Mouse (Mus musculus) heart, postnatal 4 days (tissue): ENCODE measurements around the gene Accs. TPM values are rescaled to one million over a fixed set of nuclear protein-coding genes. Genes with fewer than 3 reads are reported as not detected.

Source experiments
- DNase-seq: peaks from one replicate; pipeline ENCODE4 v3.0.0; 2021
- total RNA-seq, 2 experiments: library from RNA; stranded (reverse); gene quantifications; 2 replicates each; pipeline ENCODE4 v1.2.3; 2021

The Accs gene
- total RNA-seq: 10 to 100 TPM; 10.2 to 10.6 TPM

GRCm38 (mm10) chr2:93849505-93850089 lies at the start of gene Accs:
Accs (minus strand) TSS chr2:93849943.
- DNase-seq: peak; percentile 79

- peak; percentile 67 for DNase-seq
These were observed 42.0 kb upstream of the Accs start for GRCm38 (mm10) chr2:93891611-93892280.

- DNase-seq: no peak
These were observed 40.4 kb upstream of the Accs start for GRCm38 (mm10) chr2:93890143-93890542.

DNA sequence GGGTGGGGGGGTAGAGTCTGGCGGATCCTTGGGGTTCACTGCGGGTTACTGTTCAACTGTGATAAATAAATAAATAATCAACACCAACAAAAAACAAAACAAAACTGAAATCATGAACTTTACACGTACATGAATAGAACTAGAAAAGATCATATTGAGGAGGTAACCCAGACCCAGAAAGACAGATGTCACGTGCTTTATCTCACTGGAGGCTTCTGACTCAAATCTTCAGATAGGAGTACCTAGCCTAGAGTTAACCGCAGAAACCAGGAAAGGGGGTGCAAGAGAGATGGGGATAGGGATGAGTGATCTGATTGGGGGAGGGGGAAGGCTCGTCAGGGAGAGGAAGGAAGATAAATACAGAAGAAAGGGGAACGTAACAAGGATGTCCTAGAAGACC lies 39.3 kb upstream of the Accs start:
- DNase-seq: no peak

GRCm38 (mm10) chr2:93888366-93888765 lies 38.6 kb upstream of the Accs start:
- no peak for DNase-seq

GRCm38 (mm10) chr2:93887273-93887672 lies 37.5 kb upstream of the Accs start:
- no peak for DNase-seq

DNA sequence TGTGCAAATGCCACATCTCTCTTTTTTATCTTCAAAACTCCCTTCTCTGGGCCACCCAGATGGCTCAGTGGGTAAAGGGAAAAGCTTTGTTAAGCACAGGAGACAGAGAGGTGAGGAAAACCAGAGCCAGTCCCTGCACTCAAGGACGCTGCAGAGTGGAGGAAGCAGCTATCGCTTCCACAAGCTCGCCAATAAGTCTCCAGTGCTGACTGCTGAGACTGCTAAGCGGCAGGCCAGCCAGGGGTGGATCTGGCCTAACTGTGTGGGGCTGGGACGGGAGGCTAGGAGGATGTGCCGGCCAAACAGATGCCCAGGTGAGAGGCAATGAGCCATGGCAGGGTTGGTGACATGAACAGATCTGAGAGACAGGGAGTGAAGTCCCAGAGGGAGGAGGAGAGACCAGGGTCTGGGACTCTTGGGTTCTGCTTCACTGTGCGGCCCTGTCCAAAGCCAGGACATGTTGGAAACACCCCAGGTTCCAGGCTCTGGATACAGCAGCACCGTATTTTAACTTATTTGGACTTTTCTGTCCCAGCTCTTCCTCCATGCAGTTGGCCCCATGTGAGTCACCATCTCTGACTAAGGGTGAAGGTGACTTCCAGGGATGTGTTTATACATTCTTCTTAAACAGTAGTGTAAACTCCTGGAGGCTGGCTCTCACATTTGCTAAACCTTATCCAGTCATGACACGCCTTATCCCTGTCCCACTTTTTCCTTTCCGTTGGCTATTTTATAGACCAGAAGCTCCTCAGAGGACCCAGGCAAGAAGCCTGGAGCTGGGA lies 36.5 kb upstream of the Accs start:
- DNase-seq: no peak

DNA sequence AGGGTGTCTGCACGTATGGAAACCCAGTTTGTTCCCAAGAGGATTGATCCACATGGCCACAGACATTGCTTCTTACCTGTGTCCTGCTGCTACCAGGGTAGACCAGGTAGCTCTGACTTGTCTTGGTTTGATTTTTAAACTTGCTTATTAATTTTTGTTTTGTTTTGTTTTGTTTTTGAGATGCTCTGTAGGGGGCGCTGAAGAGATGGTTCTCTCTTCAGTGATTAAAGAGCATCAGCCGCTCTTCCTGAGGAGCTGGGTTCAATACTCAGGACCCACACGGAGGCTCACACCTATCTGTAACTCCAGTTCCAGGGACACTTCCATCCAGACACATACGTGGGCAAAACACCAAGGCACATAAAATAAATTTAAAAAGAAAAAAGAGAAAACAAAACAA lies 33.3 kb upstream of the Accs start:
- no peak for DNase-seq

GRCm38 (mm10) chr2:93881640-93882367 lies 32.1 kb upstream of the Accs start:
- DNase-seq: no peak

DNA sequence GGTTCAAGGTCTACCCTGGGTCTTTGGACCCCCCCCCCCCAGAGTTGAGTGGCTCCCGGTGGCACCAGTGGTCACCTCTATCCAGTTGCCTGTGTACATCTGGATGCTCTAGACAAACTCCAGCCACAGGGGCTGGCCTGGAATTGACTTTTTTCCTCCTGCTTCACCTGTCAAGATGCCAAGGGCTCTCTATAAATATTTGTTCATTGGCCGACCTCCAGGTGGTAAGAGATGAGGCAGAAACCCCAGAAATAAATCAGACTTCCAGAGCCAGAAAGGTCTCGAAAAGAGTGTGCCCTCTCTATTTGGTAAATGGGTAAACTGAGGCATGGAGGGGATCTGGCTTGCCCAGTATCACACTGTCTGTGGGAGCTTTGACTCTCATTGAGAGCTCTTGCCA lies 31.2 kb upstream of the Accs start:
- DNase-seq: peak; percentile 33

- DNase-seq: no peak
These were observed 30.7 kb upstream of the Accs start for GRCm38 (mm10) chr2:93880450-93880849.

DNA sequence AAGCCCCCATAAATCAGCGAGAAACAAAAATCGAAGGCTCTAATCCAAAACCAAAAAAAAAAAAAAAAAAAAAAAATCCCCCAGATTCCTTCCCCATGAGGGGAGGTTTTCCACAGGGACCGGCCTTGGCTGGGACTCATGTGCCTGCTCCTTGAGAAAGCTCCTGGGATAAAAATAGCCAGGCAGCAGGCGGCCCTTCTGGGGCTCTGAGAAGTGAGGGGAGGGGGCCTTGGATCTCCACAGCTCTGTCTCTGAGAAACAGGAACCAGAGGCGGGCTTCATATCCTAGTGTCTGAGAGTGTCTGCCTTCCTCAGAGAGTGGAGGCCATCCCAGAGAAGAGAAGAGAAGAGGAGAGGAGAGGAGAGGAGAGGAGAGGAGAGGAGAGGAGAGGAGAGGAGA lies 27.3 kb upstream of the Accs start:
- DNase-seq: peak; percentile 36

GRCm38 (mm10) chr2:93874606-93875005 lies 24.9 kb upstream of the Accs start:
- no peak for DNase-seq

DNA sequence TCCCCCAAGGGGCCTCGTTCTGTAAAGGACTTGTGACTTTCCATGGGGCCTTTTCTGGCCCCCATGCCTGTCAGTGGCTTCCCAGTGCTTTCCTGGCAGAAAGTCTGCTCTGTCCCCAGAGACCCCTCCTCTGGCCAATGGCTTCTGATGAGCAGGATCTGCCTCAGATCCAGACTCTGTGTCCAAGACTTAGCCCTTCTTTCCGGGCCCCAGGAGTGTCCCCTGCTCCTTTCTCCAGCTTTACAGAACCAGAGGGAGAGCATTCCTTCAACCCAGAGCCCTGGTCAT lies 24.4 kb upstream of the Accs start:
- peak; percentile 51 for DNase-seq

GRCm38 (mm10) chr2:93873449-93874226 lies 23.9 kb upstream of the Accs start:
- DNase-seq: no peak

- no peak for DNase-seq
These were observed 22.5 kb upstream of the Accs start for GRCm38 (mm10) chr2:93872257-93872656.

DNA sequence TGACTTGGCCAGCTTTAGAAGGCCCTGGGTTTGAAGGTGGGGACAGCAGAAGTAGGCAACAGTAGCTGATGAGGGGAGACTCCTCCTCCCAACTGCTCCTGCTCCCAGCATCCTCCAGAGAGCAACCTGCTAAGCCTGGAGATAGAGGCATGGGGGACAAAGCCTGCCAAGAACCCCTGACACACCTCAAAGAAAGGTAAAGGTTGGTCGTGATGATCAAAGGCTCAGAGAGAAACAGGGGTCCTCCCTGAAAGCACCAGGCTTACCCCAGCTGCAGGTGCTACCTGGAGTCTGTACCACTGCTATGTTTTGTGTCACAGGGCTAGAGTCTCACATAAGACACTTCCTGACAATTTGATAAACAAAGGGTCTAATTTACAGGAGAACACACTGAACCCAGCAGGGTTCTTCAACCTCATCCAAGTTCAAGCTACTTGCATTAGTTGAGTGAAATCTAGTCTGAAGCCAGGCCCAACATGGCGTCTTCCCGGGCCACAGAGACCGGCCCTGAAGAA lies 21.7 kb upstream of the Accs start:
- no peak for DNase-seq

GRCm38 (mm10) chr2:93870842-93871241 lies 21.1 kb upstream of the Accs start:
- DNase-seq: peak; percentile 84

DNA sequence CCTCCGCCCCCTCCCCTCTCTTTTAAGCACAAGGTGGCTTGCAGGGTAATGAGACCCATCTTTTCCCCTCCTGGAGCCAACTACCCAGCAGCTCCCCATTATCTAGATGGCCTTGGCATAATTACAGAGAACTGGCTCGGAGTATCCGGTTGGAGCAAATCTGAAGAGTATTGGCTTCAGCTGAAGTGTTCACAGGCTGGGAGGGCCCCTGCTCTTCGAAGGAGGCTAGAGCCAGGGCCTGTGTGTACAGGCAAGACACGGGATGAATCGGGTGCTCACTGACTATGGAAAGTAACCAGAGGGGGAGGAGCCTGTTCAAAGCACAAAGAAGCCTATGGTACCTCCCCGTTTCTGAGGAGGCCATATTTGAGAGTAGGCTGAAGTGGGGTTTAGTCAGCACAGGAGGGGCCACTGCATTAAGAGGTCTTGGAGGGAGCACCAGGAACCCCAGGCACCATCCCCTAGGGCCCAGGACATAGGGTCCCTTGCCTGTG lies 19.4 kb upstream of the Accs start, which contains the start of gene Accsl:
TSS of gene Accsl (minus strand) at position 51 of the 494 bp plus-strand sequence.
- no peak for DNase-seq

DNA sequence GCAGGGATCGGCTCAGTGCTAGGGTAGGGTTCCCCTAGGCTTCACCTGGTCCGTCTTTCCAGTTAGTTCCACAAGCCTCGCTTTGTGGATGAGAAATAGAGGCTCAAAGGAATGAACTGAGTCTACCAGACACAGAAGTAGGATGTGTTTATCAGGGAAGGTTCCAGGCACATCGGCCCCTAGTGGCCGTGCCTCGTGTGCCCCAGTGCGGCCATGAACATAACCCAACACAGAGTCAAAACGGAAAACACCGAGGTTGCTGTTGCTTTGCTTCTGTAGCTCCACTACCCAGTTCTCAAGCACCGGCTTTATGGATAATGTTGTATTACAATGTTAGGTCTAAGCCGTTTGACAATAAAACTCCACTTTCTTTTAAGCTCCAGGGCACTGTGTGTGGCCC lies 18.8 kb upstream of the Accs start:
- no peak for DNase-seq

GRCm38 (mm10) chr2:93863229-93863628 lies 13.5 kb upstream of the Accs start:
- no peak for DNase-seq

DNA sequence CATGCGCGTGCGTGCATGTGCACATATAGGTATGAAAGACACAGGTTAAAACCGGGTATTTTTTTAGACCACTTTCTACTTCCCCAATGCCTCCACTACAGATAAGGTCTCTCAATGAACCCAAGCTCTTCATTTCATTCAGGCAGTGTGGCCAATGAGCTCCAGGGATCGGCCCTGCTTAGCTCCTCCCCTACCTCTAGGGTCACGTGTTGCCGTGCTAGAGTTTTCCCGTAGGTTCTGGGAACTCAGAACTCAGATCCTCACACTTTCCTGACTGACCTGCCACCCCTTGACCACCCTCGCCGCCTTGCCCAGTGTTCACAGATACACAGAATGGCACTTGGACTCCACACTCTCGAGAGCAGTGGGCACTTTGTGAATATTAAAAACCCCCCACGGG lies 9.1 kb upstream of the Accs start:
- DNase-seq: no peak
